Mouse (Mus musculus) liver, embryonic 15.5 days (tissue): ENCODE measurements around the gene Mogs. TPM values are rescaled to one million over a fixed set of nuclear protein-coding genes. Genes with fewer than 3 reads are reported as not detected.
A peak's percentile ranks its signal among the peaks of the same experiment; 100 is the strongest.

ENCODE experiments used
- microRNA counts: library from miRNA; unstranded; fragments of <30 nt; microRNA quantifications from one replicate; lab custom pipeline; 2016
- microRNA-seq: library from miRNA; unstranded; fragments of <30 nt; microRNA quantifications from one replicate; pipeline ENCODE4, GENCODE M21; 2016
- polyA plus RNA-seq: library from polyadenylated mRNA; unstranded; fragments of >200 nt; fragmentation: Nextera tagmentation; extraction: Ambion mirVana; gene quantifications from 2 replicates; pipeline ENCODE4 v1.2.1, GENCODE M21; 2015

Mogs gene
- polyA plus RNA-seq, 1 experiment from 2014 or later: 37.0 TPM

MicroRNAs encoded within 50 kb of the gene (microRNA counts, 519-probe panel; counts per million panel counts)
- microRNA mmu-miR-3470a+mmu-miR-3470b (lab: Ali Mortazavi, UCI): 1,107 counts per million, percentile 3 among the panel's probes with 10 or more counts

Small RNA genes within 50 kb of the gene (microRNA-seq; reads per million reads assigned to microRNA genes)
- gene Mir3470a: not detected

Other genes with a start within 250 kb of the Mogs start
- gene Sema4f, start 175.7 kb upstream of the Mogs start, polyA plus RNA-seq: 0.06 and 0.10 TPM in 2 replicates
- gene M1ap, start 168.6 kb upstream of the Mogs start, polyA plus RNA-seq: 11.0 and 12.3 TPM in 2 replicates
- 19.9 and 21.1 TPM in 2 replicates for gene Dok1, start 82.0 kb upstream of the Mogs start, polyA plus RNA-seq
- 1.7 and 2.1 TPM in 2 replicates for gene Loxl3, start 81.3 kb upstream of the Mogs start, polyA plus RNA-seq
- 189 and 201 TPM in 2 replicates for gene Aup1, start 61.0 kb upstream of the Mogs start, polyA plus RNA-seq
- 87.9 and 93.6 TPM in 2 replicates for gene Htra2, start 60.2 kb upstream of the Mogs start, polyA plus RNA-seq
- 6.8 and 7.8 TPM in 2 replicates for gene Dqx1, start 57.7 kb upstream of the Mogs start, polyA plus RNA-seq
- gene Tlx2, start 45.2 kb upstream of the Mogs start, polyA plus RNA-seq: not detected in 2 replicates
- gene Pcgf1, start 37.6 kb upstream of the Mogs start, polyA plus RNA-seq: 18.6 and 18.7 TPM in 2 replicates
- gene Lbx2, start 29.1 kb upstream of the Mogs start, polyA plus RNA-seq: 0.38 and 0.39 TPM in 2 replicates
- 0.93 and 1.0 TPM in 2 replicates for gene Ccdc142, start 13.9 kb upstream of the Mogs start, polyA plus RNA-seq
- gene Gm42688, start 13.9 kb upstream of the Mogs start, polyA plus RNA-seq: 1.1 and 1.4 TPM in 2 replicates
- gene Mrpl53, start 6.5 kb upstream of the Mogs start, polyA plus RNA-seq: 70.4 and 72.6 TPM in 2 replicates
- gene Wbp1, start 6.1 kb downstream of the Mogs start, polyA plus RNA-seq: 29.6 and 30.2 TPM in 2 replicates
- 5.0 and 5.3 TPM in 2 replicates for gene Ino80b, start 9.9 kb downstream of the Mogs start, polyA plus RNA-seq
- gene Rtkn, start 20.0 kb downstream of the Mogs start, polyA plus RNA-seq: 12.1 and 17.9 TPM in 2 replicates
- gene Wdr54, start 40.9 kb downstream of the Mogs start, polyA plus RNA-seq: 0.35 and 0.59 TPM in 2 replicates
- gene 1700003E16Rik, start 40.9 kb downstream of the Mogs start, polyA plus RNA-seq: 0.10 and 0.17 TPM in 2 replicates
- 24.1 and 26.7 TPM in 2 replicates for gene Dctn1, start 50.4 kb downstream of the Mogs start, polyA plus RNA-seq
- 1.1 TPM in 2 replicates for gene Slc4a5, start 104.3 kb downstream of the Mogs start, polyA plus RNA-seq
- 61.6 and 67.8 TPM in 2 replicates for gene Mthfd2, start 210.4 kb downstream of the Mogs start, polyA plus RNA-seq
- 34.9 and 35.9 TPM in 2 replicates for gene Mob1a, start 210.5 kb downstream of the Mogs start, polyA plus RNA-seq
- 204 and 248 TPM in 2 replicates for gene Bola3, start 233.7 kb downstream of the Mogs start, polyA plus RNA-seq